Mouse (Mus musculus): ENCODE results near the gene Selenbp1. TPM values are rescaled to one million over a fixed set of nuclear protein-coding genes. Genes with fewer than 3 reads are reported as not detected.
A peak's percentile ranks its signal among the peaks of the same experiment; 100 is the strongest.
"Not testable (repeated sequence)": the region's sequence is repeated elsewhere in the genome, so short reads cannot be mapped to it uniquely, and the experiment has no call there.

The Selenbp1 gene
- polyA plus RNA-seq, 1 experiment from 2014 or later, result 11.6 TPM

- Histone ChIP-seq H3K4me3 (no peak overlapping the region), H3K27me3 (no peaks in the 10 kb centered on the region; the same call in 1 of the 2 replicates), H3K9me3 (no peaks in the 10 kb centered on the region), H3K4me2 (replicated peaks) (no peak overlapping the region), H3K4me1 (no peaks in the 10 kb centered on the region), H3K9ac (replicated peaks) (no peak overlapping the region), H3K36me3 (no peaks in the 10 kb centered on the region), H3K27ac (replicated peaks) (no peak overlapping the region)
- no peak for ATAC-seq (replicated peaks)
- WGBS, result 85% methylated on average over 4 of the region's 4 CpGs
Measured at GRCm38 (mm10) chr3:94918845-94919244, 14.0 kb upstream of the Selenbp1 start.

GRCm38 (mm10) chr3:94921104-94921503 is 11.8 kb upstream of the Selenbp1 start:
- H3K9me3 ChIP-seq, result no peaks in the 10 kb centered on the region
- no peaks in the 10 kb centered on the region for H3K4me1 ChIP-seq
- 41% methylated on average over 3 of the region's 3 CpGs for WGBS
- no peak for ATAC-seq (replicated peaks)
- H3K4me3 ChIP-seq, result no peak overlapping the region
- H3K4me2 ChIP-seq (replicated peaks), result no peak overlapping the region
- no peak overlapping the region for H3K27ac ChIP-seq (replicated peaks)
- no peak overlapping the region for H3K9ac ChIP-seq (replicated peaks)
- H3K27me3 ChIP-seq, result no peaks in the 10 kb centered on the region; the same call in 1 of the 2 replicates
- no peaks in the 10 kb centered on the region for H3K36me3 ChIP-seq

GRCm38 (mm10) chr3:94922333-94922732 is 10.5 kb upstream of the Selenbp1 start:
- Histone ChIP-seq H3K9ac (replicated peaks) (no peak overlapping the region), H3K4me2 (replicated peaks) (no peak overlapping the region), H3K27ac (replicated peaks) (no peak overlapping the region), H3K4me3 (no peak overlapping the region), H3K4me1 (no peaks in the 10 kb centered on the region), H3K9me3 (no peaks in the 10 kb centered on the region), H3K36me3 (no peaks in the 10 kb centered on the region), H3K27me3 (no peaks in the 10 kb centered on the region; the same call in 1 of the 2 replicates)
- 34% methylated on average over 3 of the region's 3 CpGs for WGBS
- no peak for ATAC-seq (replicated peaks)

GRCm38 (mm10) chr3:94924688-94925087 is 8.2 kb upstream of the Selenbp1 start:
- H3K4me2 ChIP-seq (replicated peaks), result no peak overlapping the region
- no peak overlapping the region for H3K27ac ChIP-seq (replicated peaks)
- no peaks in the 10 kb centered on the region for H3K4me1 ChIP-seq
- H3K4me3 ChIP-seq, result no peak overlapping the region
- H3K27me3 ChIP-seq, result no peaks in the 10 kb centered on the region; the same call in 1 of the 2 replicates
- WGBS, result 83% methylated on average over 8 of the region's 8 CpGs
- no peaks in the 10 kb centered on the region for H3K9me3 ChIP-seq
- ATAC-seq (replicated peaks), result no peak
- no peaks in the 10 kb centered on the region for H3K36me3 ChIP-seq
- H3K9ac ChIP-seq (replicated peaks), result no peak overlapping the region

GRCm38 (mm10) chr3:94926301-94926736 is 6.5 kb upstream of the Selenbp1 start:
- WGBS, result 38% methylated on average over 4 of the region's 4 CpGs
- H3K9me3 ChIP-seq; H3K36me3 ChIP-seq; H3K4me3 ChIP-seq; H3K4me2 ChIP-seq (replicated peaks); ATAC-seq (replicated peaks); H3K27me3 ChIP-seq; H3K9ac ChIP-seq (replicated peaks); H3K27ac ChIP-seq (replicated peaks); H3K4me1 ChIP-seq: not testable (repeated sequence)

- not testable (repeated sequence) for H3K9me3 ChIP-seq
- WGBS, result 81% methylated on average over 4 of the region's 4 CpGs
Measured at GRCm38 (mm10) chr3:94928979-94929378, 3.9 kb upstream of the Selenbp1 start.

GRCm38 (mm10) chr3:94930386-94931266 is 2.2 kb upstream of the Selenbp1 start:
- not testable (repeated sequence) for H3K27ac ChIP-seq (replicated peaks); H3K4me2 ChIP-seq (replicated peaks); H3K4me3 ChIP-seq; H3K27me3 ChIP-seq; ATAC-seq (replicated peaks); H3K9ac ChIP-seq (replicated peaks); H3K9me3 ChIP-seq; H3K36me3 ChIP-seq
- peaks cover 11% of the 10 kb centered on the region for H3K4me1 ChIP-seq
- WGBS, result 45% methylated on average over 7 of the region's 7 CpGs

More at GRCm38 (mm10) chr3:94928979-94929378, 3.9 kb upstream of the Selenbp1 start:
- peaks cover 11% of the 10 kb centered on the region for H3K4me1 ChIP-seq
- H3K9ac ChIP-seq (replicated peaks); H3K4me2 ChIP-seq (replicated peaks); H3K27ac ChIP-seq (replicated peaks); H3K4me3 ChIP-seq; H3K36me3 ChIP-seq; ATAC-seq (replicated peaks); H3K27me3 ChIP-seq: not testable (repeated sequence)

GRCm38 (mm10) chr3:94931427-94932082 is 1.3 kb upstream of the Selenbp1 start:
- not testable (repeated sequence) for H3K36me3 ChIP-seq; H3K4me3 ChIP-seq; H3K4me2 ChIP-seq (replicated peaks); H3K27me3 ChIP-seq; H3K9me3 ChIP-seq; H3K9ac ChIP-seq (replicated peaks); ATAC-seq (replicated peaks); H3K27ac ChIP-seq (replicated peaks)
- H3K4me1 ChIP-seq, result peaks cover 11% of the 10 kb centered on the region
- WGBS, result 82% methylated on average over 10 of the region's 10 CpGs

- H3K27me3 ChIP-seq; H3K4me3 ChIP-seq; H3K36me3 ChIP-seq; H3K9me3 ChIP-seq; H3K9ac ChIP-seq (replicated peaks); ATAC-seq (replicated peaks): not testable (repeated sequence)
- 0 out of 2 replicates have a peak overlapping the region, but pooled peaks have one; percentile 11 for H3K27ac ChIP-seq (replicated peaks)
- H3K4me1 ChIP-seq, result peaks cover 11% of the 10 kb centered on the region
- 0 out of 2 replicates have a peak overlapping the region, but pooled peaks have one; percentile 39 for H3K4me2 ChIP-seq (replicated peaks)
- 57% methylated on average over 2 of the region's 2 CpGs for WGBS
Measured at GRCm38 (mm10) chr3:94932279-94932678, 577 bp upstream of the Selenbp1 start.

- no CpG with 5 or more reads among the region's 2 CpGs for WGBS
- not testable (repeated sequence) for H3K4me3 ChIP-seq; H3K9ac ChIP-seq (replicated peaks); H3K9me3 ChIP-seq; H3K36me3 ChIP-seq; H3K27ac ChIP-seq (replicated peaks); H3K4me2 ChIP-seq (replicated peaks); H3K27me3 ChIP-seq
- peaks cover 11% of the 10 kb centered on the region for H3K4me1 ChIP-seq
- 0 out of 2 replicates have a peak, but pooled peaks have one; percentile 7 for ATAC-seq (replicated peaks)
Measured at GRCm38 (mm10) chr3:94933604-94934003, 748 bp downstream of the Selenbp1 start.

- not testable (repeated sequence) for ATAC-seq (replicated peaks); H3K9ac ChIP-seq (replicated peaks); H3K36me3 ChIP-seq; H3K4me3 ChIP-seq; H3K27ac ChIP-seq (replicated peaks); H3K9me3 ChIP-seq; H3K27me3 ChIP-seq; H3K4me2 ChIP-seq (replicated peaks)
- WGBS, result 96% methylated on average over 3 of the region's 3 CpGs
- H3K4me1 ChIP-seq, result peaks cover 11% of the 10 kb centered on the region
Measured at GRCm38 (mm10) chr3:94934564-94934963, 1.7 kb downstream of the Selenbp1 start.

- not testable (repeated sequence) for ATAC-seq (replicated peaks); H3K36me3 ChIP-seq; H3K4me3 ChIP-seq; H3K27ac ChIP-seq (replicated peaks); H3K9ac ChIP-seq (replicated peaks); H3K4me2 ChIP-seq (replicated peaks); H3K27me3 ChIP-seq; H3K9me3 ChIP-seq
- WGBS, result 96% methylated on average over 3 of the region's 3 CpGs
- peaks cover 11% of the 10 kb centered on the region for H3K4me1 ChIP-seq
Measured at GRCm38 (mm10) chr3:94935332-94935731, 2.5 kb downstream of the Selenbp1 start.

Measured in forebrain, embryonic 15.5 days (tissue).